In the genomic region with DNA sequence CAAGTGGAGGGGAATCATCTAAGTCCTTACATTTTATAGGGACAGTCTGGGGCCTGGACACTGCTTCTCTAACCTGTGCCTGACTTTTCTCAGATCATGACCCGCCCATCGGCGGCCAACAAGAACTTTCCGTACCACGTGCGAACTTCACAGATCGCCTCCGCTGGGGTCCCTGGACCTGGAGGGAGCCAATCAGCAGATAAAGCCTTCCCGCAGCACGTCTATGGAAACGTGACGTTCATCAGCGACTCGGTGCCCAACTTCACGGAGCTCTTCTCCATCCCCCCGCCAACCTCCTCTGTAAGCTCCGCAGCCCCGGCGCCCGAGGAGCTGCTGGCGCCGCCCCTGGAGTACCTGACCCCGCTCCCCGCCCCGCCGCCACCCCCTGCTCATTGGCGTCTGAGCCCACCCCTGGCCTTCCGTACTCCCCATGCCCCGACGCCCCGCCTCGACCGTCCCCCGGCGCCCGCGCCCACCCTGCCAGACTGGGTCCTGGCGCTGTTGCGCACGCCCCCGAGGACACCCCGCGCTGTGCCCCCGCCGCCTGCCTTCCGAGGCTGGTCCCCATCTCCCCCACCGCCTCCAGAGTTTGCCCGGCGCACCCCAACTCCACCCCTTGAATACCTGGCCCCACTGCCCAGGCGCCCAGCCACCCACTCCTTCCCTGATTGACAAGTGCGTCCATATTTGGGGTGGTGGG, we compare ENCODE assay signal across 9 mouse cellular contexts. TPM values are rescaled to one million over a fixed set of nuclear protein-coding genes. Genes with fewer than 3 reads are reported as not detected.
DNase-seq lines count a peak whose midpoint lies in the region; ATAC-seq lines count a peak whose summit lies in the region.
"Had no signal": no experiment of that assay in that cellular context is flagged by ENCODE, and none has a peak within 500 bp of the region (broad histone marks: within the 10 kb centered on the region; RNA-seq: fewer than 3 reads in every experiment).

No protein-coding gene starts in this region.

- 2% methylated on average over 47 of the region's 51 CpGs for WGBS in heart, embryonic 16.5 days
- 2% methylated on average over 46 of the region's 51 CpGs for WGBS in hindbrain, embryonic 12.5 days
- WGBS in midbrain, embryonic 14.5 days = 3% methylated on average over 51 of the region's 51 CpGs

- no peak for DNase-seq in heart, postnatal 10 days
- peak; percentile 28 for DNase-seq in embryo, embryonic 10 days (ENCODE audit: low spot score)
- no peak for DNase-seq in midbrain, embryonic 14.5 days
- DNase-seq in frontal cortex, postnatal 10 days (ENCODE audit: low spot score in 2 of 2) = no peak
- DNase-seq in lung, postnatal 4 days = no peak
- no peak for DNase-seq in gastrocnemius, postnatal 4 days (ENCODE audit: low spot score in 2 of 2)

- H3K36me3 ChIP-seq in heart, embryonic 16.5 days (ENCODE audit: control insufficient read depth, insufficient read depth) = no peaks in the 10 kb centered on the region; the same call in 1 of the 2 replicates
- no peaks in the 10 kb centered on the region for H3K36me3 ChIP-seq in hindbrain, embryonic 12.5 days
- H3K36me3 ChIP-seq in midbrain, embryonic 14.5 days (ENCODE audit: control insufficient read depth, insufficient read depth, low read length) = peaks cover 7% of the 10 kb centered on the region

- H3K4me3 ChIP-seq in heart, embryonic 16.5 days (ENCODE audit: low read length) = peak overlapping the region; percentile 74
- H3K4me3 ChIP-seq in hindbrain, embryonic 12.5 days = peak overlapping the region; percentile 43
- peak overlapping the region; percentile 25 for H3K4me3 ChIP-seq in midbrain, embryonic 14.5 days (replicated peaks; ENCODE audit: low read depth, low read length)

- ATAC-seq in heart, embryonic 16.5 days (replicated peaks; ENCODE audit: extremely low read depth, insufficient read depth, low FRiP score) = no peak
- no peak for ATAC-seq in hindbrain, embryonic 12.5 days (ENCODE audit: low FRiP score)
- ATAC-seq in midbrain, embryonic 14.5 days (ENCODE audit: low FRiP score, low TSS enrichment) = no peak
- ATAC-seq: Patski had no signal

- H3K27me3 ChIP-seq in heart, embryonic 16.5 days (ENCODE audit: control insufficient read depth, insufficient read depth, low read length) = peaks cover 48% of the 10 kb centered on the region
- H3K27me3 ChIP-seq in hindbrain, embryonic 12.5 days = peaks cover 50% of the 10 kb centered on the region
- H3K27me3 ChIP-seq in midbrain, embryonic 14.5 days (ENCODE audit: control insufficient read depth, insufficient read depth, low read length) = peaks cover 44% of the 10 kb centered on the region
- H3K27me3 ChIP-seq: Patski had no signal

- peaks cover 18% of the 10 kb centered on the region for H3K4me1 ChIP-seq in heart, embryonic 16.5 days (ENCODE audit: control insufficient read depth, insufficient read depth, low read length)
- H3K4me1 ChIP-seq in hindbrain, embryonic 12.5 days = peaks cover 24% of the 10 kb centered on the region
- peaks cover 28% of the 10 kb centered on the region for H3K4me1 ChIP-seq in midbrain, embryonic 14.5 days (ENCODE audit: control insufficient read depth, insufficient read depth, low read length)

- H3K9me3 ChIP-seq in heart, embryonic 16.5 days (replicated peaks; ENCODE audit: control insufficient read depth, low read length) = no peaks in the 10 kb centered on the region
- H3K9me3 ChIP-seq in hindbrain, embryonic 12.5 days (replicated peaks) = no peaks in the 10 kb centered on the region
- no peaks in the 10 kb centered on the region for H3K9me3 ChIP-seq in midbrain, embryonic 14.5 days (ENCODE audit: control insufficient read depth, low read length)

- no peak overlapping the region for H3K27ac ChIP-seq in heart, embryonic 16.5 days (ENCODE audit: low read length)
- H3K27ac ChIP-seq in hindbrain, embryonic 12.5 days = no peak overlapping the region
- H3K27ac ChIP-seq in midbrain, embryonic 14.5 days (replicated peaks; ENCODE audit: low read depth, low read length) = no peak overlapping the region

- H3K4me2 ChIP-seq in heart, embryonic 16.5 days (ENCODE audit: low read depth, low read length) = peak overlapping the region; percentile 81
- peak overlapping the region; percentile 68 for H3K4me2 ChIP-seq in hindbrain, embryonic 12.5 days (replicated peaks)
- peak overlapping the region; percentile 99 for H3K4me2 ChIP-seq in midbrain, embryonic 14.5 days (ENCODE audit: low read length)

- peak overlapping the region; percentile 61 for H3K9ac ChIP-seq in heart, embryonic 16.5 days (ENCODE audit: low read length)
- peak overlapping the region; percentile 62 for H3K9ac ChIP-seq in hindbrain, embryonic 12.5 days
- H3K9ac ChIP-seq in midbrain, embryonic 14.5 days (replicated peaks; ENCODE audit: low read length) = peak overlapping the region; percentile 47; the same call in 1 of the 2 replicates

- intact Hi-C loops in heart, postnatal 10 days (cut with DNase I) = loop anchor here (5.0 kb wide), 1 partner anchor 237 kb away; no protein-coding TSS in a partner anchor

RNA-seq across cellular contexts. Expression of a gene that starts 2.2 kb away (rescaled TPM):
- 7.4 and 8.7 TPM in 2 replicates for polyA plus RNA-seq in heart, embryonic 16.5 days (2015; fragmentation: Nextera tagmentation; extraction: Ambion mirVana)
- total RNA-seq in heart, postnatal 10 days (2021) = 10 to 100 TPM; 28.8 to 29.9 TPM
- polyA plus RNA-seq in hindbrain, embryonic 12.5 days (2016; fragmentation: Nextera tagmentation; extraction: Ambion mirVana) = 20.9 and 23.0 TPM in 2 replicates
- 21.6 and 23.2 TPM in 2 replicates for polyA plus RNA-seq in midbrain, embryonic 14.5 days (2014; fragmentation: Nextera tagmentation; extraction: Ambion mirVana)
- total RNA-seq in gastrocnemius, postnatal 4 days (2021) = 10 to 100 TPM; 34.9 to 40.4 TPM

RNA-seq across cellular contexts. Expression of a gene that starts 8.8 kb away (rescaled TPM):
- polyA plus RNA-seq in heart, embryonic 16.5 days (2015; fragmentation: Nextera tagmentation; extraction: Ambion mirVana) = 0.08 and 0.20 TPM in 2 replicates
- not detected for total RNA-seq in heart, postnatal 10 days (2021)
- polyA plus RNA-seq in hindbrain, embryonic 12.5 days (2016; fragmentation: Nextera tagmentation; extraction: Ambion mirVana) = 24.3 and 25.9 TPM in 2 replicates
- polyA plus RNA-seq in midbrain, embryonic 14.5 days (2014; fragmentation: Nextera tagmentation; extraction: Ambion mirVana) = 68.6 and 77.8 TPM in 2 replicates
- total RNA-seq in gastrocnemius, postnatal 4 days (2021) = under 1 TPM; 0.23 to 0.29 TPM

RNA-seq across cellular contexts. Expression of a gene that starts 13.5 kb away (rescaled TPM):
- not detected in 2 replicates for polyA plus RNA-seq in heart, embryonic 16.5 days (2015; fragmentation: Nextera tagmentation; extraction: Ambion mirVana)
- total RNA-seq in heart, postnatal 10 days (2021) = not detected
- polyA plus RNA-seq in hindbrain, embryonic 12.5 days (2016; fragmentation: Nextera tagmentation; extraction: Ambion mirVana) = 0.87 and 1.1 TPM in 2 replicates
- 3.0 and 3.2 TPM in 2 replicates for polyA plus RNA-seq in midbrain, embryonic 14.5 days (2014; fragmentation: Nextera tagmentation; extraction: Ambion mirVana)
- not detected for total RNA-seq in gastrocnemius, postnatal 4 days (2021)

RNA-seq across cellular contexts. Expression of a gene that starts 17.0 kb away (rescaled TPM):
- 111 and 121 TPM in 2 replicates for polyA plus RNA-seq in heart, embryonic 16.5 days (2015; fragmentation: Nextera tagmentation; extraction: Ambion mirVana)
- 10 to 100 TPM; 12.8 to 16.0 TPM for total RNA-seq in heart, postnatal 10 days (2021)
- polyA plus RNA-seq in hindbrain, embryonic 12.5 days (2016; fragmentation: Nextera tagmentation; extraction: Ambion mirVana) = 391 and 405 TPM in 2 replicates
- 630 and 836 TPM in 2 replicates for polyA plus RNA-seq in midbrain, embryonic 14.5 days (2014; fragmentation: Nextera tagmentation; extraction: Ambion mirVana)
- total RNA-seq in gastrocnemius, postnatal 4 days (2021) = 10 to 100 TPM; 27.1 to 33.1 TPM

RNA-seq across cellular contexts. Expression of a gene that starts 47.3 kb away (rescaled TPM):
- 22.7 and 24.7 TPM in 2 replicates for polyA plus RNA-seq in heart, embryonic 16.5 days (2015; fragmentation: Nextera tagmentation; extraction: Ambion mirVana)
- total RNA-seq in heart, postnatal 10 days (2021) = 10 to 100 TPM; 88.4 to 90.5 TPM
- 41.1 and 42.4 TPM in 2 replicates for polyA plus RNA-seq in hindbrain, embryonic 12.5 days (2016; fragmentation: Nextera tagmentation; extraction: Ambion mirVana)
- polyA plus RNA-seq in midbrain, embryonic 14.5 days (2014; fragmentation: Nextera tagmentation; extraction: Ambion mirVana) = 47.3 and 52.0 TPM in 2 replicates
- total RNA-seq in gastrocnemius, postnatal 4 days (2021) = 100 to 1,000 TPM; 107 to 113 TPM

Comparison
In these comparisons a context has a peak if more than half of its experiments do, and no peak if none do; other contexts are left out.
1. RNA of a gene that starts 8.8 kb away (polyA plus RNA-seq): 68.6 to 77.8 TPM in midbrain, embryonic 14.5 days and 24.3 to 25.9 TPM in hindbrain, embryonic 12.5 days; 0.08 to 0.20 TPM in heart, embryonic 16.5 days; every median in the first group is over 10 times any median in the second.
2. Peak in every context shown above with its lines, with median percentiles within 50 percentile points of each other: H3K4me2 ChIP-seq, H3K4me3 ChIP-seq and H3K9ac ChIP-seq.